Mouse (Mus musculus): ENCODE measurements around the gene 4931428F04Rik.

4931428F04Rik gene

DNA sequence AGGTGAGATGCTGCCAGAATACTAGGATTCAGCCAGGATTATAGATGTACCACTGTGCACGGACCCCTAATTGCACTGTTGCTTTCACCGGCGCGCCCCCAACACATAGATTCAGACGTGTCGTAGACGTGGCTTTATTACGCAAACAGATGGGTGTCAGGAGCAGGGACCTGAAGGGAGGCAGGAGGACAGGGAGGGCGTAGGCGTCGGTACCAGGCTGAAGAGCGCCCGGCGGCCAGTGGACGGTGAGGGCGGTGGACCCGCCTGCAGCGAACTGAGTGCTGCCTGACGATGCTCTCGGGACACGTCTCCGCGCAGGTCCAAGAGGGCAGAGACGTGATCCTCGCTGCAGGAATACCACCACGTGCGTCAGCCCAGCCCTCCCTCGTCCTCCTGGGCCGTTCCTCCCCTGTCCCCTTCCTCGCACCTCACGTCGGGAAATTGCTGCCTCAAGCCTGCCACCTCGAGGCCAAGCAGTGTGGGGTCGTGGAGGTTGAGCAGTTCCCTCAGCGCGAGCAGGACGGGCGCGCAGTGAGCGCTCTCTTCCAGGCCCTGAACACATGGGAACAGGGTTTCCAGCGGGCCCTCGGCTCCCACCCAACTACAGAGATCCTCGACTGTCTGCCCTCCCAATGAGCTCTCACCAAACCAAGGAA, at the start of gene 4931428F04Rik:
4931428F04Rik (minus strand) TSS at position 60 of the 656 bp plus-strand sequence.
- peak; percentile 42 for DNase-seq (ENCODE audit: inconsistent ontology term)

- DNase-seq (ENCODE audit: inconsistent ontology term): no peak
These were observed 49.3 kb upstream of the 4931428F04Rik start for GRCm38 (mm10) chr8:105338992-105339391.

- no peak for DNase-seq (ENCODE audit: inconsistent ontology term)
These were observed 46.9 kb upstream of the 4931428F04Rik start for GRCm38 (mm10) chr8:105336373-105337130.

DNA sequence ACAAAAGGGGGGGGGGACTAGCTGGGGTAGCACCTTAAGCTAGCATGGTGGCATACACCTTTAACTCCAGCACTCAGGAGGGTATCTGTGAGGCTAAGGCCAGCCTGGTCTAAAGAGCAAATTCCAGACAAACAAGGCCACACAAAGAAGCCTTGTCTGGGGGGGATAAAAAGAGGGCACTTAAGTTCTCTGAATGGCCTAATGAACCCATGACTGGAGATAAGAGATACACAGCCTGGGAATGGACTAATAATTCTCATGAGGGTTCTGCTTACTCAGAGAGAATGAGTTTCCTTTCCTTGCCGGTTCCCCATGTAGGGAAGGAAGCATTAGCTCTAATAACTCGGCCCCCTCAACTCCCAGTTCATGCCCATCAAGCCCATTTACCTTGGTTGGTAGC, 42.9 kb upstream of the 4931428F04Rik start:
- DNase-seq (ENCODE audit: inconsistent ontology term): no peak

DNA sequence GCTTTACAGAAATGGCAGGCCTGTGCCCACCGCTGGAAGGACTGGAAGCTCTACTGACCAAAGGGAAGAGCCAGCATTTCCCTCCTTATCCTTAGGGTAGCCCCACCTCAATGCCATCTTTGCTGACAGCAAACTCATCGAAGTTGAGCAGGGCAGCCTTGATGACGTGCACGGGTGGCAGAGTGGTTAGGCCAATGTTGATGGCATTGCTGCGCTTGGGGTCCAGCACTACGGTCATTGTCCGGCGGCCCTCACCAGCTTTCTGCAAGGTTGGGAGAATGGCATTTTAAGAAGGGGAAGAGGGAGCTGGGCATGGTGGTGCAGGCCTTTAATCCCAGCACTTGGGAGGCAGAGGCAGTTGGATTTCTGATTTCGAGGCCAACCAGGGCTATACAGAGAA, 42.3 kb upstream of the 4931428F04Rik start:
- no peak for DNase-seq (ENCODE audit: inconsistent ontology term)

GRCm38 (mm10) chr8:105331469-105331868, 41.8 kb upstream of the 4931428F04Rik start:
- no peak for DNase-seq (ENCODE audit: inconsistent ontology term)

DNA sequence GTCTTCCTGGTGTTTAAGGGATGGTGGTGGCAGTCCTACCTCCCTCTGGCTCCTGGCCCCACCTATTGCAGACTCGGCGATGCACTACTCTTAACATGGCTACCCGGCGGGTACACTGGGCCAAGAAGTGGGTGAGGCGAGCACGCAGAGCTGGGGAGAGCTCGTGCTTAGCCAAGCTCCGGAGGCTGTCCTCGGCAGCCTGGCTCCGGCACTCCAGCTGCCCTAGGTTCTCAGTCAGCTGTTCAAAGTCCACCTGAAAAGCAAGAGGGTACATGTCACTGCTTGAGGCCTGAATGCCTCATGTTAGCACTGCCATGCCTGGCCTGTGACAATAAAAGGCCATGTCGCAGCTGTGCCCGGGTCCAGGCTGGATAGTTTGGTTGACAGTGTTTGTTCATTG, 40.7 kb upstream of the 4931428F04Rik start:
- no peak for DNase-seq (ENCODE audit: inconsistent ontology term)

- DNase-seq (ENCODE audit: inconsistent ontology term): no peak
These were observed 37.3 kb upstream of the 4931428F04Rik start for GRCm38 (mm10) chr8:105326968-105327367.

DNA sequence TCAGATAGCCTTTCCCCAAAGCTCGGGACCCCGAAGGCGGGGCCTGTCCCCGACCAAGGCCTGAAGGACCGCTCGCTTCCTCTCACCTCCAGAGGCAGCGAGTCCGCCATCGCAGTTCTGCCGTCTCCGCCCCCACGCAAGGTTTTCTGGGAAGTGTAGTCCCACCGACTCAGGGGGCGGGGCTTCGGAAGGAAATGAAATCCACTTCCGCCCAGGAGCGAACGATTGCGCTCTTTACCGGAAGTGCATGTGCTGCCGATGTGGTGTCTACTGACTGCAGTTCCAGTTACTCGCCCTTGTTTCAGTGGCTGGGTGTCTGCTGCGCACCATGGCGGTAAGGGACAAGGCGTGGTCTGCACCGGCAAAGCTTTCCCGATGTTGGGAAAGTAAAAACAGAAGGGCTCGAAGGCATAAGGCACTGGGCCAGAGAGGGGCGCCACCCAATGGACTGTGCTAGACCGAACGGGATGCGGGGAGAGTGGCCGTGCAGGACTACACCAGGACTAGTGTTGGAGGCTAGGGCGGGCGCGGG, 36.5 kb upstream of the 4931428F04Rik start, which contains the start of the genes Lrrc29 and Tmem208:
Lrrc29 (minus strand) TSS at position 138 of the 532 bp plus-strand sequence.
Tmem208 (plus strand) TSS at position 214 of the 532 bp plus-strand sequence.
- peak; percentile 96 for DNase-seq (ENCODE audit: inconsistent ontology term)

DNA sequence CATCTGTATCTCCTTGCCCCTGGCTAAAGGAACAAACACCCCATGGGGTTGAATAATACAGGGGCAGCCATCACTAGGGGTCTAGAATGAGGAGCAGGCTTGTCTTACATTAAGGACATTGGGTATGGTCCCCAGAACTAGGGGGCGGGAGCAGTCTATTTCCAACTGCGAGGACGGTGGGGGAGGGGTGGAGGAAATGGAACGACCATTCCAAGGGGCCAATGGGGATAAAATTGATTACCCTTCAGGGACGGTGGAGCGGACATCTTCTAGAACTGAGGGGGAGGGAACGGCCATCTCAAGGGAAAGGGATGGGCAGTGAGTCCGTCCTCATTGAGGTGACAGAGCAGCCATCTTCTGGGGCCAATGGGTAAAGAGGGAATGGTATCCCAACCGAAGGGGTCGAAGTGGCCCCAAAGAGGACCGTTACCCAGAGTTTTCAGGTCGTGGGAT, 36.0 kb upstream of the 4931428F04Rik start:
- no peak for DNase-seq (ENCODE audit: inconsistent ontology term)

- DNase-seq (ENCODE audit: inconsistent ontology term): no peak
These were observed 33.5 kb upstream of the 4931428F04Rik start for GRCm38 (mm10) chr8:105323183-105323582.

DNA sequence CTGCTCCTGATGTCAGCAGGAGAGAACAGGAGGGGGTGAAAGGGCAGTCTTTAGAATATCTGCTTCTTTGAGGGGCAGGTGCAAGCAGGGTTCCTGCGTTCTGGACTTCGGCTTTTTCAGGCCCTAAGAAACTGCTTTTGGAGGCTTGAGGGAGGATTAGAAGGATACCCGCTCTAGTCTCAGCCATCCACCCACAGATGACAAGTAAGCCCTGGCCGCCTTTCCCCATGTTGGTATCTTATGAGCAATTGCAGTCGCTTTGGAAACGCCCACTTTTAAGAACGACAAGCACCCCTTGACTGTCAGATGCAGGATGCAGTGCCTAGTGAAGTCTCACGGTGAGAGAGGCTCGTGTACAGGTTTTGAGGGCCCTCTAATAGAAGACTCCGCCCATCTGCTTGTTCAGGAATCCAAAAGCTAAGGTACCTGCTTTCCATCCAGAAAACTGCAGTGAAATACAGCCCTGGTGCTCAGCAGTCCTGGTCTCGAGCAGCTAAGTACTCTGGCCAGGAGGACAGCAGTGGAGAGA, 29.1 kb upstream of the 4931428F04Rik start:
- DNase-seq (ENCODE audit: inconsistent ontology term): no peak

DNA sequence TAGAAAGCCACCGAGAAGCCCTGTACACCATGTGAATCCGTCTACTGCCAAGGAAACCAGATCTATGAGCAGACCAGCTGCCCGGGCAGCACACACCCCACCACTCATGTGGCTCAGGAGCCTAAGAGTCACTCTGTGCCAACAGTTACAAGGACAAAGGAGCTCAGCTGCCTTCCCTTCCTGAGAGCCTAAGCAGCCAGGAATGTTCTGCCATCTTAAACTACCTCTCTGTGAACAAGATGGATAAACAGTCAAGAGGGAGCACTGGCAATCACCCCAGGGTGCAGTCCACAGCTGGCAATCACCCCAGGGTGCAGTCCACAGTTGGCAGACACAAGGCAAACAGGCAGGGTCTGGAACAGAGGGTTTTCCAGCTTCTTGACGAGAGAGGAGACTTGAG, 28.3 kb upstream of the 4931428F04Rik start:
- no peak for DNase-seq (ENCODE audit: inconsistent ontology term)

GRCm38 (mm10) chr8:105315073-105315769, 25.6 kb upstream of the 4931428F04Rik start:
- no peak for DNase-seq (ENCODE audit: inconsistent ontology term)

GRCm38 (mm10) chr8:105313622-105314402, 24.1 kb upstream of the 4931428F04Rik start:
- DNase-seq (ENCODE audit: inconsistent ontology term): no peak

DNA sequence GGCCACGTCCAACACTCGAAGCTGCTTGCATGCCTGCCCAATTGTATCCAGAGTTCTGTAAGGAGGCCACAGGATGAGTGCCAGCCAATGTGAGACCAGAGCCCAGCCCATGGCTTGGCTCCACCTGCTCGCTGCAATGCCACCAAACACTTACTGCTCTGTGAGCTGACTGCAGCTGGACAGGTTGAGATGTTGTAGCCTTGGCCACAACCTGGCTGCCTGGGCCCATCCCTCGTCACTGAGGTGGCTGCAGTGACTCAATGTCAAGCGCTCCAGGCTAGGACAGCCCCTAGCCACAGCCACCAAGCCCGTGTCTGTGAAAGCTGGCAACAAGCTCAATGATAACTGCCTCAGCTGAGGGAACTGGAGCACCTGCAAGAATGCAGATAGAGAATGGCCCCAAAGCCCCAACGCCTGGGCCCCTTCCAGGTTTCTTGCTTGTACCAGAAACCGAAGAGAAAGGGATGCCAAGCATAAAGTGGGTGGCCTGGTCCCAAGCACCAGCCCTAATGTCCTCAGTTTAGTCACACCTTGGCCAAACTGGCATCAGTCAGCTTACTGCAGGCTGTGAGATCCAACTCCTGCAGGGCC, 23.3 kb upstream of the 4931428F04Rik start:
- DNase-seq (ENCODE audit: inconsistent ontology term): no peak

DNA sequence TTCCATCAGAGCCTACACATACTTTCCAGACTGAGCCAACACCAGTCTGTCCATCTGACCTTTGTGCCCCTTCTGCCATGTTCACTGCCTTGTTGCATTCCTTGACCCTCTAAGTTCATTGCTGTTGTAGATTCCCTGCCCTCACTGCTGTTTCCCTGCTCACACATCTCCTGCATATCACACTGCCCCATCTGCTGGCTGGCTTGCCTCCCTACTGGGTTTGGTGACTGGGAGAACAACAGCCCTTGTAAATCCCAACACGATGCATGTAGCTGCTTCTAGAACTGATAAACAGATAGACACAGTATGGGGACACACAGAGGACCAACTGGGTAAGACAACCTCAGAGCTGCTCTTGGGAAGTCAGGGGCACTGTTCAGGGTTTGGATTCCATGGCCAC, 22.1 kb upstream of the 4931428F04Rik start:
- DNase-seq (ENCODE audit: inconsistent ontology term): no peak

- DNase-seq (ENCODE audit: inconsistent ontology term): no peak
These were observed 20.5 kb upstream of the 4931428F04Rik start for GRCm38 (mm10) chr8:105310118-105310517.

DNA sequence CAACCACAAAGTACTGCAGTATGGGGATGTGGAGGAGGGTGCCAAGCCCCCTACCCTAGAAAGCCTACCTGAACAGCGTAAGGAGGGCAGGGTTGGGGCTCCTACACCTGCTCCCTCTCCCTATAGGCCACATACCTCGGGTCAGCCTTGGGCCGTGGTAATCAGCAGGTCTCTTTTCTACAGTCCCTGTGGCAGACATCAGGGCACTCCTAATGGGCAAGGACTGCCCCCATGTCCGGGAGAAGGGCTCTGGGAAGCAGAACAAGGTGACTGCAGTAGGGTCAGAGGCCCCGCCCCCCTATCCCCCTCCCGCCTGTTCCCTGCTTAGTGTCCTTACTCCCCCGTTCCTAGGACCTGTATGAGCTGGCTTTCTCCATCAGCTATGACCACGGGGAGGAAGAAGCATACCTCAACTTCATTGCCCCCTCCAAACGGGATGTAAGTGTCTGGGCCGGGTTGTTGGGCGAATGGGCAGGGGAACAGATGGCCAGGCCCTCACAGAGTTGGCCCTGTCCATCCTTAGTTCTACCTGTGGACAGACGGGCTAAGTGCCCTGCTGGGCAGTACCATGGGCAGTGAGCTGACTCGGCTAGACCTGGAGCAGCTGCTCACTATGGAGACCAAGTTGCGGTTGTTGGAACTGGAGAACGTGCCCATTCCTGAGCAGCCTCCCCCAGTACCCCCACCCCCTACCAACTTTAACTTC, 19.6 kb upstream of the 4931428F04Rik start:
- DNase-seq (ENCODE audit: inconsistent ontology term): no peak

DNA sequence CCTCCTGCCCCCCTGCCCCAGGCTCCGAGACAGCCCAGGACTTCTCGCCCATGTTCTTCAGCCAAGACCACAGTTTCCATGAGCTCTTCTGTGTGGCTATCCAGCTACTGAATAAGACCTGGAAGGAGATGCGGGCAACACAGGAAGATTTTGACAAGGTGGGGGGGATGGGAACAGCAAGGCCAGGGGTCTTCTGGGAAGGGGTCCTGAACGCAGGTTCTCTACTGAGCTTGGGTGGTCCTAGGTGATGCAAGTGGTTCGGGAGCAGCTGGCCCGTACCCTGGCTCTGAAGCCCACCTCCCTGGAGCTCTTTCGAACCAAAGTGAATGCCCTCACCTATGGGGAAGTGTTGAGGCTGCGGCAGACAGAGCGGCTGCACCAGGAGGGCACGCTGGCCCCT, 18.8 kb upstream of the 4931428F04Rik start:
- no peak for DNase-seq (ENCODE audit: inconsistent ontology term)

All from Muller cell, postnatal 12 days (primary cell).